Mouse (Mus musculus): Measurements from ENCODE around the gene Cdk14. TPM values are rescaled to one million over a fixed set of nuclear protein-coding genes. Genes with fewer than 3 reads are reported as not detected.

Gene Cdk14
- polyA plus RNA-seq, 1 experiment = 2.6 TPM

- DNase-seq = no peak
- H3K4me1 ChIP-seq (ENCODE audit: control insufficient read depth, insufficient read depth, low read length) = no peaks in the 10 kb centered on the region
- H3K4me3 ChIP-seq (ENCODE audit: insufficient read depth, low read depth, low read length) = no peak overlapping the region
These were observed 136.2 kb downstream of the Cdk14 start for GRCm38 (mm10) chr5:5283756-5284430.

GRCm38 (mm10) chr5:5282425-5282824, 137.7 kb downstream of the Cdk14 start:
- Histone ChIP-seq H3K27me3 (replicated peaks; ENCODE audit: control insufficient read depth, insufficient read depth, low read length) (no peaks in the 10 kb centered on the region), H3K4me1 (ENCODE audit: control insufficient read depth, insufficient read depth, low read length) (no peaks in the 10 kb centered on the region), H3K4me3 (ENCODE audit: insufficient read depth, low read depth, low read length) (no peak overlapping the region), H3K36me3 (ENCODE audit: control insufficient read depth, insufficient read depth, low read length) (no peaks in the 10 kb centered on the region), H3K27ac (ENCODE audit: insufficient read depth, low read depth, low read length) (no peak overlapping the region)
- WGBS = 92% methylated on average over 5 of the region's 5 CpGs
- no peak for DNase-seq
- TF ChIP-seq POLR2A (IDR thresholded peaks at IDR 0.05; ENCODE audit: low read depth, low read length) (no peak), CTCF (conservative IDR thresholded peaks at IDR 0.05; ENCODE audit: insufficient read depth, insufficient read length, low read depth, low read length) (no peak)

More at GRCm38 (mm10) chr5:5283756-5284430, 136.2 kb downstream of the Cdk14 start:
- 70% methylated on average over 6 of the region's 6 CpGs for WGBS
- TF ChIP-seq POLR2A (IDR thresholded peaks at IDR 0.05; ENCODE audit: low read depth, low read length) (no peak), CTCF (conservative IDR thresholded peaks at IDR 0.05; ENCODE audit: insufficient read depth, insufficient read length, low read depth, low read length) (no peak)
- H3K27ac ChIP-seq (ENCODE audit: insufficient read depth, low read depth, low read length) = no peak overlapping the region
- H3K27me3 ChIP-seq (replicated peaks; ENCODE audit: control insufficient read depth, insufficient read depth, low read length) = no peaks in the 10 kb centered on the region
- no peaks in the 10 kb centered on the region for H3K36me3 ChIP-seq (ENCODE audit: control insufficient read depth, insufficient read depth, low read length)

- H3K4me1 ChIP-seq (ENCODE audit: control insufficient read depth, insufficient read depth, low read length) = no peaks in the 10 kb centered on the region
- 53% methylated on average over 2 of the region's 2 CpGs for WGBS
- H3K27ac ChIP-seq (ENCODE audit: insufficient read depth, low read depth, low read length) = no peak overlapping the region
- H3K36me3 ChIP-seq (ENCODE audit: control insufficient read depth, insufficient read depth, low read length) = no peaks in the 10 kb centered on the region
- no peaks in the 10 kb centered on the region for H3K27me3 ChIP-seq (replicated peaks; ENCODE audit: control insufficient read depth, insufficient read depth, low read length)
- TF ChIP-seq POLR2A (IDR thresholded peaks at IDR 0.05; ENCODE audit: low read depth, low read length) (no peak), CTCF (conservative IDR thresholded peaks at IDR 0.05; ENCODE audit: insufficient read depth, insufficient read length, low read depth, low read length) (no peak)
- DNase-seq = no peak
- no peak overlapping the region for H3K4me3 ChIP-seq (ENCODE audit: insufficient read depth, low read depth, low read length)
These were observed 144.8 kb downstream of the Cdk14 start for GRCm38 (mm10) chr5:5275321-5275720.

GRCm38 (mm10) chr5:5274318-5274717, 145.8 kb downstream of the Cdk14 start:
- Histone ChIP-seq H3K4me3 (ENCODE audit: insufficient read depth, low read depth, low read length) (no peak overlapping the region), H3K27ac (ENCODE audit: insufficient read depth, low read depth, low read length) (no peak overlapping the region), H3K36me3 (ENCODE audit: control insufficient read depth, insufficient read depth, low read length) (no peaks in the 10 kb centered on the region), H3K4me1 (ENCODE audit: control insufficient read depth, insufficient read depth, low read length) (no peaks in the 10 kb centered on the region), H3K27me3 (replicated peaks; ENCODE audit: control insufficient read depth, insufficient read depth, low read length) (no peaks in the 10 kb centered on the region)
- no peak for DNase-seq
- 74% methylated on average over 6 of the region's 6 CpGs for WGBS
- TF ChIP-seq POLR2A (IDR thresholded peaks at IDR 0.05; ENCODE audit: low read depth, low read length) = no peak
- no peak for TF ChIP-seq CTCF (conservative IDR thresholded peaks at IDR 0.05; ENCODE audit: insufficient read depth, insufficient read length, low read depth, low read length)

GRCm38 (mm10) chr5:5266787-5267126, 153.4 kb downstream of the Cdk14 start:
- Histone ChIP-seq H3K27ac (ENCODE audit: insufficient read depth, low read depth, low read length) (no peak overlapping the region), H3K4me3 (ENCODE audit: insufficient read depth, low read depth, low read length) (no peak overlapping the region), H3K36me3 (ENCODE audit: control insufficient read depth, insufficient read depth, low read length) (no peaks in the 10 kb centered on the region), H3K27me3 (replicated peaks; ENCODE audit: control insufficient read depth, insufficient read depth, low read length) (no peaks in the 10 kb centered on the region), H3K4me1 (ENCODE audit: control insufficient read depth, insufficient read depth, low read length) (no peaks in the 10 kb centered on the region)
- DNase-seq = no peak
- TF ChIP-seq POLR2A (IDR thresholded peaks at IDR 0.05; ENCODE audit: low read depth, low read length) (no peak), CTCF (conservative IDR thresholded peaks at IDR 0.05; ENCODE audit: insufficient read depth, insufficient read length, low read depth, low read length) (no peak)
- WGBS = 91% methylated on average over 3 of the region's 3 CpGs

- Histone ChIP-seq H3K36me3 (ENCODE audit: control insufficient read depth, insufficient read depth, low read length) (no peaks in the 10 kb centered on the region), H3K27ac (ENCODE audit: insufficient read depth, low read depth, low read length) (no peak overlapping the region), H3K4me1 (ENCODE audit: control insufficient read depth, insufficient read depth, low read length) (no peaks in the 10 kb centered on the region), H3K27me3 (replicated peaks; ENCODE audit: control insufficient read depth, insufficient read depth, low read length) (no peaks in the 10 kb centered on the region), H3K4me3 (ENCODE audit: insufficient read depth, low read depth, low read length) (no peak overlapping the region)
- WGBS = 43% methylated on average over 10 of the region's 10 CpGs
- peak; percentile 48 for DNase-seq
- no peak for TF ChIP-seq POLR2A (IDR thresholded peaks at IDR 0.05; ENCODE audit: low read depth, low read length)
- peak; percentile 53 for TF ChIP-seq CTCF (conservative IDR thresholded peaks at IDR 0.05; ENCODE audit: insufficient read depth, insufficient read length, low read depth, low read length)
These were observed 154.0 kb downstream of the Cdk14 start for GRCm38 (mm10) chr5:5265861-5266786.

GRCm38 (mm10) chr5:5265401-5265841, 154.7 kb downstream of the Cdk14 start:
- Histone ChIP-seq H3K27me3 (replicated peaks; ENCODE audit: control insufficient read depth, insufficient read depth, low read length) (no peaks in the 10 kb centered on the region), H3K27ac (ENCODE audit: insufficient read depth, low read depth, low read length) (no peak overlapping the region), H3K36me3 (ENCODE audit: control insufficient read depth, insufficient read depth, low read length) (no peaks in the 10 kb centered on the region), H3K4me1 (ENCODE audit: control insufficient read depth, insufficient read depth, low read length) (no peaks in the 10 kb centered on the region), H3K4me3 (ENCODE audit: insufficient read depth, low read depth, low read length) (no peak overlapping the region)
- WGBS = 51% methylated on average over 8 of the region's 8 CpGs
- TF ChIP-seq POLR2A (IDR thresholded peaks at IDR 0.05; ENCODE audit: low read depth, low read length) = no peak
- no peak for TF ChIP-seq CTCF (conservative IDR thresholded peaks at IDR 0.05; ENCODE audit: insufficient read depth, insufficient read length, low read depth, low read length)
- no peak for DNase-seq

All from kidney, adult 2 months (tissue).